Mouse (Mus musculus) frontal cortex, adult 2 months (tissue): ENCODE data around the gene Adam19. TPM values are rescaled to one million over a fixed set of nuclear protein-coding genes. Genes with fewer than 3 reads are reported as not detected.

Experiments
- DNase-seq, 2 experiments: peaks; one replicate each; pipeline ENCODE4 v3.0.0; 2022; ENCODE audit warnings: low spot score in 1 of 2; ENCODE audit errors: extremely low spot score in 1 of 2
- polyA plus RNA-seq: library from polyadenylated mRNA; depleted of rRNA; stranded (reverse); fragments of >200 nt; gene quantifications from 2 replicates; pipeline ENCODE4 v1.2.3, GENCODE M21; 2012

Gene Adam19
- polyA plus RNA-seq, 1 experiment = 10.0 TPM

GRCm38 (mm10) chr11:46072466-46073060 lies 16.8 kb downstream of the Adam19 start:
- DNase-seq = no peak

GRCm38 (mm10) chr11:46073061-46073849 lies 17.5 kb downstream of the Adam19 start:
- no peak for DNase-seq

GRCm38 (mm10) chr11:46073850-46074688 lies 18.3 kb downstream of the Adam19 start:
- DNase-seq = no peak

GRCm38 (mm10) chr11:46075507-46075906 lies 19.7 kb downstream of the Adam19 start:
- no peak for DNase-seq

- DNase-seq = no peak
Observed at GRCm38 (mm10) chr11:46076442-46077158, 20.8 kb downstream of the Adam19 start.

GRCm38 (mm10) chr11:46077304-46077703 lies 21.5 kb downstream of the Adam19 start:
- DNase-seq = no peak

- DNase-seq = no peak
Observed at GRCm38 (mm10) chr11:46077732-46078375, 22.1 kb downstream of the Adam19 start.

- no peak for DNase-seq
Observed at GRCm38 (mm10) chr11:46081075-46081474, 25.3 kb downstream of the Adam19 start.

GRCm38 (mm10) chr11:46083405-46083804 lies 27.6 kb downstream of the Adam19 start:
- DNase-seq = no peak

- DNase-seq = no peak
Observed at GRCm38 (mm10) chr11:46083835-46084444, 28.1 kb downstream of the Adam19 start.

GRCm38 (mm10) chr11:46084568-46084967 lies 28.8 kb downstream of the Adam19 start:
- DNase-seq = no peak

GRCm38 (mm10) chr11:46085398-46086163 lies 29.8 kb downstream of the Adam19 start:
- DNase-seq = no peak

GRCm38 (mm10) chr11:46086446-46086845 lies 30.7 kb downstream of the Adam19 start:
- DNase-seq = no peak

- DNase-seq = no peak
Observed at GRCm38 (mm10) chr11:46089081-46089713, 33.4 kb downstream of the Adam19 start.

- no peak for DNase-seq
Observed at GRCm38 (mm10) chr11:46090036-46090725, 34.4 kb downstream of the Adam19 start.

GRCm38 (mm10) chr11:46090951-46091667 lies 35.3 kb downstream of the Adam19 start:
- no peak for DNase-seq

GRCm38 (mm10) chr11:46092121-46092520 lies 36.3 kb downstream of the Adam19 start:
- DNase-seq = peak in 1 of 2 experiments; percentile 40
